Mouse (Mus musculus) hindbrain, embryonic 14.5 days (tissue): ENCODE measurements at regions not wholly inside any gene's neighbourhood (a gene's known extent, or its start where the extent isn't known, plus 50 kb on each side); places are given as distances from the start of the nearest gene placed in this dataset.

Source experiments
- ATAC-seq: fragments of 200-750 bp; cut with Nextera tagmentation; 2 replicates; pipeline ENCODE4 v1.8.0; 2017; ENCODE audit warnings: moderate number of reproducible peaks, mild to moderate bottlenecking, moderate TSS enrichment, moderate library complexity; ENCODE audit not compliant: low FRiP score
- DNase-seq: peaks from one replicate; pipeline ENCODE4 v3.0.0-alpha.2; 2015; ENCODE audit warnings: low spot score
- H3K27ac ChIP-seq: fragments of 300-500 bp; sonication (generic); 2 replicates; pipeline ENCODE4 v1.5.1; 2014; ENCODE audit warnings: mild to moderate bottlenecking, moderate library complexity
- H3K27me3 ChIP-seq: fragments of 300-500 bp; sonication (generic); 2 replicates; pipeline ENCODE4 v1.6.1; 2014; ENCODE audit warnings: mild to moderate bottlenecking, low read length, mixed read lengths; ENCODE audit not compliant: control insufficient read depth, insufficient read depth
- H3K36me3 ChIP-seq: fragments of 300-500 bp; sonication (generic); replicated peaks from 2 replicates; pipeline ENCODE4 v1.6.1; 2014; ENCODE audit not compliant: control insufficient read depth, insufficient read depth
- H3K4me1 ChIP-seq: fragments of 300-500 bp; sonication (generic); replicated peaks from 2 replicates; pipeline ENCODE4 v1.6.1; 2014; ENCODE audit warnings: antibody characterized with exemption, low read length, mixed read lengths; ENCODE audit not compliant: control insufficient read depth, insufficient read depth
- H3K4me2 ChIP-seq: fragments of 300-500 bp; sonication (generic); replicated peaks from 2 replicates; pipeline ENCODE4 v1.6.1; 2014; ENCODE audit warnings: mild to moderate bottlenecking, moderate library complexity
- H3K4me3 ChIP-seq: fragments of 300-500 bp; sonication (generic); replicated peaks from 2 replicates; pipeline ENCODE4 v1.5.1; 2014; ENCODE audit warnings: mild to moderate bottlenecking, low read length
- H3K9ac ChIP-seq: fragments of 300-500 bp; sonication (generic); 2 replicates; pipeline ENCODE4 v1.6.1; 2014
- H3K9me3 ChIP-seq: fragments of 300-500 bp; sonication (generic); 2 replicates; pipeline ENCODE4 v1.6.1; 2016; ENCODE audit warnings: low read length; ENCODE audit not compliant: control insufficient read depth
- WGBS: fragments of 180-500 bp; shearing (Covaris S2); extraction: QIAGEN DNeasy Blood & Tissue Kit; methylation state at CpG from one replicate; pipeline ENCODE4 v1.1.7; 2014; 5-methylcytosine and 5-hydroxymethylcytosine counted together

- no peaks in the 10 kb centered on the region for H3K9me3 ChIP-seq
- no peak overlapping the region for H3K4me3 ChIP-seq
- ATAC-seq = no peak
- H3K36me3 ChIP-seq = no peaks in the 10 kb centered on the region
- H3K9ac ChIP-seq = no peak overlapping the region
- no peaks in the 10 kb centered on the region for H3K27me3 ChIP-seq
- WGBS = 86% methylated on average over 4 of the region's 4 CpGs
- no peaks in the 10 kb centered on the region for H3K4me1 ChIP-seq
- no peak for DNase-seq
- no peak overlapping the region for H3K4me2 ChIP-seq
- H3K27ac ChIP-seq = no peak overlapping the region
Observed at GRCm38 (mm10) chr17:79481936-79482335, 127.0 kb upstream of the Cdc42ep3 start.

DNA sequence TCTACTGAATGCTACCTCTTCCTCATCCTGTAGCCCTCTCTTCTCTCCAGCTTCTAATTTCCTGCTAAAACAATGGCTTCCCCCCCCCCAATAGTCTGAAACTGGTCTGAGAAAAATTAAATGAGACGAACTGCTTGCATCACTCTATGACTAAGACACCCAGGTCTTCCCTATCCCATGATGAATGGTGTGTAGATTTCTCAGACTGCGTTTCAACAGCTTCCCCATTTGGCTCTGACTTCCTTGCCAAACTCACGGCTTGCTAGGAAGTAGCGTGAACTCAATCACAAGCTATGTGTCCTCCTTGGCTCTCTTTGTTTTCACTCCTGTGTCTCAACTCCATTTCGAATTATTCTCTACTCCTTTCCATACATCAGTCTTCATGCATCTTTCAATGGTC, 126.4 kb upstream of the Rmdn2 start:
- H3K27ac ChIP-seq = no peak overlapping the region
- no peak overlapping the region for H3K9ac ChIP-seq
- no peaks in the 10 kb centered on the region for H3K9me3 ChIP-seq
- H3K4me3 ChIP-seq = no peak overlapping the region
- H3K36me3 ChIP-seq = no peaks in the 10 kb centered on the region
- no peak for ATAC-seq
- H3K27me3 ChIP-seq = no peaks in the 10 kb centered on the region
- DNase-seq = no peak
- no peak overlapping the region for H3K4me2 ChIP-seq
- no peaks in the 10 kb centered on the region for H3K4me1 ChIP-seq
- 86% methylated on average over 5 of the region's 5 CpGs for WGBS

GRCm38 (mm10) chr17:79489306-79489705, 122.4 kb upstream of the Rmdn2 start:
- DNase-seq (no peak), ATAC-seq (no peak)
- H3K4me3 ChIP-seq = no peak overlapping the region
- 87% methylated on average over 6 of the region's 6 CpGs for WGBS
- H3K4me2 ChIP-seq = no peak overlapping the region
- no peaks in the 10 kb centered on the region for H3K36me3 ChIP-seq
- H3K27me3 ChIP-seq = no peaks in the 10 kb centered on the region
- H3K4me1 ChIP-seq = no peaks in the 10 kb centered on the region
- H3K27ac ChIP-seq = no peak overlapping the region
- H3K9me3 ChIP-seq = no peaks in the 10 kb centered on the region
- H3K9ac ChIP-seq = no peak overlapping the region

GRCm38 (mm10) chr17:79497629-79498028, 114.0 kb upstream of the Rmdn2 start:
- Histone ChIP-seq H3K9ac (no peak overlapping the region), H3K4me1 (no peaks in the 10 kb centered on the region), H3K27ac (no peak overlapping the region), H3K4me2 (no peak overlapping the region), H3K36me3 (no peaks in the 10 kb centered on the region), H3K4me3 (no peak overlapping the region), H3K9me3 (no peaks in the 10 kb centered on the region), H3K27me3 (no peaks in the 10 kb centered on the region)
- ATAC-seq = no peak
- WGBS = 79% methylated on average over 4 of the region's 4 CpGs
- no peak for DNase-seq

DNA sequence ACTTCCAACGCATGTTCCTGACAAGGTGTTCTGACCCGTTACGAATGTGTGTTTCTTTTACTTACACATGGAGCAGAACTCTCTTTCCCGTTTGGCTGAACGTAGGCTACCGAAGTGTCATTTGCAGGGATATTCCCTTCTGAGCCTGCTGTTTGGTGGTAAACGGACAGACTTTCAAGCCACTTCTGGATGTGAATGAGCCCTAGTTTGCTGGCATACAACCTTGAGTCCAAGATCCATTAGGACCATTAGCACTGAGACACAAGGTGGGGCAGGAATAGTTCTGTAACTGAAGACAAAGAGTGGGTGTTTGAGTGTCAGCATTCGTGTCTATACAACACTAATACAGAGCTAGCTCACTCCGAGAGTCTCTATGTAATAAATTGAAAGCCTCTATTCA, 113.3 kb upstream of the Rmdn2 start:
- H3K4me2 ChIP-seq = no peak overlapping the region
- H3K9ac ChIP-seq = no peak overlapping the region
- no peak overlapping the region for H3K4me3 ChIP-seq
- no peak for DNase-seq
- H3K9me3 ChIP-seq = no peaks in the 10 kb centered on the region
- no peaks in the 10 kb centered on the region for H3K36me3 ChIP-seq
- no peak for ATAC-seq
- WGBS = 93% methylated on average over 9 of the region's 9 CpGs
- no peaks in the 10 kb centered on the region for H3K27me3 ChIP-seq
- H3K27ac ChIP-seq = no peak overlapping the region
- no peaks in the 10 kb centered on the region for H3K4me1 ChIP-seq

DNA sequence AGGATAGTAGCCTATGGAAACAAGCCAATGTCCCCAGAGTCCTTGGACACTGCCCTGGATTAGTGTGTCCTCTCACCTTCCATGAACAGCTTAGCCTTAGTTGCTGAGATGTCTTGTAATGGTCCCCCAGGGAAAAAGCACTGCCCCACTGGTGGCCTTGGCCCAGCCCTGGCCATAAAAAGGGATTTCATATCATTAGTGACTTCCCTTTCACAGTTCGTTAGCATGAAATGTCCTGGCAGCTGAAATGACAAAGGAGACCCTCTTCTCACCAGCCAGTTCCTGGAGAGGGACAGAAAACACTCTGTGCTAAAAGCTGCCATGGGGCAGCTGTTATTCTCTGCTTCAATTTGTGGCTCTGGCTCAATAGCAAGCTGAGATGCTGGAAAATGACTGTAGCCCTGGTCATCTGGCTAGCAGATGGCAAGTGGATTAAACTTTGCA, 110.6 kb upstream of the Rmdn2 start:
- WGBS = 44% methylated on average over 1 of the region's 1 CpGs
- ATAC-seq = no peak
- Histone ChIP-seq H3K4me3 (no peak overlapping the region), H3K36me3 (no peaks in the 10 kb centered on the region), H3K4me1 (no peaks in the 10 kb centered on the region), H3K9ac (no peak overlapping the region), H3K4me2 (no peak overlapping the region), H3K27me3 (no peaks in the 10 kb centered on the region), H3K27ac (no peak overlapping the region), H3K9me3 (no peaks in the 10 kb centered on the region)
- peak; percentile 40 for DNase-seq

DNA sequence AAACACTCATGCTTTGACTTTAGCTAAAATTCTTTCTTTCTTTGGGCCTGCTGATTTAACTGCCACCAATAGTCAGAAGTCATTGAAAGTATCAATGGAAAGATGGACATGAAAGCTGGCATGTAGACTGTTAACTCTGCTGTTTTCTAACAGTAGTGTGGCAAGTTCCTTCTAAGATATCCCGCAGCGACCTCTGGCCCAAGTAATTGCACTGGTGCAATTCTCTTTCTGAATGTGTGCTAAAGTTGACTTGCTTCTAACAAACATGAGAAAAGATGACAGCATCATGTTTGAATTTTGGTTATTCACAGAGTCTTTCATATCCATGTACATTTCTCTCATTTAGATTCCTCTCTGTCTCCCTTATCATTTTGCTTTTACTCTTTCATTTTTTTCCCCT, 109.7 kb upstream of the Rmdn2 start:
- H3K4me1 ChIP-seq = no peaks in the 10 kb centered on the region
- no peaks in the 10 kb centered on the region for H3K36me3 ChIP-seq
- H3K27ac ChIP-seq = no peak overlapping the region
- no peak overlapping the region for H3K9ac ChIP-seq
- no peak overlapping the region for H3K4me2 ChIP-seq
- H3K4me3 ChIP-seq = no peak overlapping the region
- 93% methylated on average over 2 of the region's 2 CpGs for WGBS
- no peaks in the 10 kb centered on the region for H3K27me3 ChIP-seq
- ATAC-seq (no peak), DNase-seq (no peak)
- no peaks in the 10 kb centered on the region for H3K9me3 ChIP-seq

DNA sequence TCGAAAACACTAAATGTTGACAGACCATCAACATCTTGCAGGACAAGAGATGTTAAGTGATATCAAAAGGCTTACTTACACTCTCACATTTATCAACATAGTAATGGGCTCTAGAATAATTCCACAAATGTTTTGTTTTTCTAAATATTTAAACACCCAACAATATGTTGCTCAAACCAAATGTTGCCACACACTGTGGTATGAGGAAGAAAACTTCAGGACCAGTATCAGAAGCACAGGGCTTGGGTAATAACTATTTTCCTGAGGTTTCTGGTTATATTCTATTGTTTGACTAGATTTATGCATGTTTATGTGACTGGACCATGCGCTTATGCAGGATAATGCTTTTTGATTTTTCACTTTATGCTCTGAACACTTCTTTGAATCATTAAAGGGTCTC, 108.6 kb upstream of the Rmdn2 start:
- Histone ChIP-seq H3K9me3 (no peaks in the 10 kb centered on the region), H3K27me3 (no peaks in the 10 kb centered on the region), H3K36me3 (no peaks in the 10 kb centered on the region), H3K4me1 (no peaks in the 10 kb centered on the region), H3K4me2 (no peak overlapping the region), H3K4me3 (no peak overlapping the region), H3K27ac (no peak overlapping the region), H3K9ac (no peak overlapping the region)
- WGBS = 86% methylated on average over 2 of the region's 2 CpGs
- no peak for ATAC-seq
- DNase-seq = no peak

DNA sequence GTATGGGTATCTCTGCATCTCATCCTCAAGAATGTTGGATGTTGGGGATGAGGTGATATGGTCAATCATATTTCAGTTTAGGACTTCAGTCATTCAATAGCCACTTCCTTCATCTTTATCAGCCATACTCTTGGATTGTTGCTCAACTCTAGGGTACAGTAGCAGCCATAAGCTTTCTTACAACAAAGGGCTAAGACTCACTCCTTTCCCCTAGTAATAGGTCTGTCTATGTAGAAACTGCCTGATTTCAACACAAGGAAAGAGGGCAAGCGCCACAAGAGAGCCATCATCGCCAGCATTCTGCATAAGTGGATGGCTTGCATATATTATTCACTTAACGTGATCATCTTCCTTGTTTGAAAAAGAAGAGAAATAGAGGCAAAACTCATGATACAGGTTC, 107.5 kb upstream of the Rmdn2 start:
- Histone ChIP-seq H3K27ac (no peak overlapping the region), H3K4me3 (no peak overlapping the region), H3K4me2 (no peak overlapping the region), H3K36me3 (no peaks in the 10 kb centered on the region), H3K9me3 (no peaks in the 10 kb centered on the region), H3K4me1 (no peaks in the 10 kb centered on the region), H3K27me3 (no peaks in the 10 kb centered on the region), H3K9ac (no peak overlapping the region)
- DNase-seq (no peak), ATAC-seq (no peak)
- WGBS = 93% methylated on average over 3 of the region's 3 CpGs

DNA sequence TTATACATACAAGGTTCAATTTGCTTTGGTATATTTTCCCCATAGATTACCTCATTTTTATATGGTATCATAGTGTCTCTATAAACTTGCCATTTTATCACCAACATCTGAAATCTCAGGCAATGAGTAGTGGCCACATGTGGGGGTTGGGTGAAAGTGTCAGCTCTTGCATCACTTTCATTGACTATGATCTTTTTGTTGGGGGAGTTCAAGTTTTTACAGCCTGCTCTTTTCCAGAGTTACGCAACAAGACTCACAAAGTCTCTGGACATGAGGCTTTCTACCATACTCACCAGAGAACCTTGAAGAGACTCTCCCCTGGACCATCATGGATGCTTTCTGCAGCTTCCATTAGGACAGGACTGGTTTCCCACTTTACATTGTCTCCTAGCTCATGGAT, 106.1 kb upstream of the Rmdn2 start:
- H3K4me1 ChIP-seq = no peaks in the 10 kb centered on the region
- WGBS = 94% methylated on average over 1 of the region's 1 CpGs

More for the DNA sequence above, 106.1 kb upstream of the Rmdn2 start:
- Histone ChIP-seq H3K4me3 (no peak overlapping the region), H3K36me3 (no peaks in the 10 kb centered on the region), H3K4me2 (no peak overlapping the region), H3K27ac (no peak overlapping the region), H3K9ac (no peak overlapping the region), H3K9me3 (no peaks in the 10 kb centered on the region), H3K27me3 (no peaks in the 10 kb centered on the region)
- no peak for DNase-seq
- ATAC-seq = no peak
